Mouse (Mus musculus) liver, embryonic 16.5 days (tissue): ENCODE results near the gene Cd82. TPM values are rescaled to one million over a fixed set of nuclear protein-coding genes. Genes with fewer than 3 reads are reported as not detected.

ENCODE experiments used
- ATAC-seq: fragments of 200-750 bp; cut with Nextera tagmentation; 2 replicates; pipeline ENCODE4 v1.8.0; 2017; ENCODE audit warnings: low read depth, mild to moderate bottlenecking, moderate number of reproducible peaks, moderate library complexity
- H3K27ac ChIP-seq: fragments of 300-500 bp; sonication (generic); 2 replicates; pipeline ENCODE4 v1.5.1; 2014; ENCODE audit warnings: mild to moderate bottlenecking, low read length
- H3K27me3 ChIP-seq: fragments of 300-500 bp; sonication (generic); 2 replicates; pipeline ENCODE4 v1.6.1; 2014; ENCODE audit warnings: low read depth, low read length, mixed read lengths; ENCODE audit not compliant: control insufficient read depth, insufficient read depth
- H3K36me3 ChIP-seq: fragments of 300-500 bp; sonication (generic); 2 replicates; pipeline ENCODE4 v1.6.1; 2014; ENCODE audit warnings: mild to moderate bottlenecking; ENCODE audit not compliant: control insufficient read depth, insufficient read depth
- H3K4me1 ChIP-seq: fragments of 300-500 bp; sonication (generic); 2 replicates; pipeline ENCODE4 v1.6.1; 2014; ENCODE audit warnings: low read depth, low read length, mixed read lengths; ENCODE audit not compliant: control insufficient read depth
- H3K4me2 ChIP-seq: fragments of 300-500 bp; sonication (generic); 2 replicates; pipeline ENCODE4 v1.6.1; 2014; ENCODE audit warnings: low read depth, low read length, mixed read lengths
- H3K4me3 ChIP-seq: fragments of 300-500 bp; sonication (generic); 2 replicates; pipeline ENCODE4 v1.5.1; 2014; ENCODE audit warnings: low read depth, mild to moderate bottlenecking, low read length
- H3K9ac ChIP-seq: fragments of 300-500 bp; sonication (generic); 2 replicates; pipeline ENCODE4 v1.6.1; 2014; ENCODE audit warnings: low read depth, low read length
- H3K9me3 ChIP-seq: fragments of 300-500 bp; sonication (generic); replicated peaks from 2 replicates; pipeline ENCODE4 v1.6.1; 2016; ENCODE audit warnings: low read length; ENCODE audit not compliant: control insufficient read depth
- WGBS: fragments of 180-500 bp; shearing (Covaris S2); extraction: QIAGEN DNeasy Blood & Tissue Kit; methylation state at CpG from one replicate; pipeline ENCODE4 v1.1.7; 2014; ENCODE audit not compliant: insufficient replicate concordance; 5-methylcytosine and 5-hydroxymethylcytosine counted together
- polyA plus RNA-seq: library from polyadenylated mRNA; unstranded; fragments of >200 nt; fragmentation: Nextera tagmentation; extraction: Ambion mirVana; gene quantifications from 2 replicates; pipeline ENCODE4 v1.2.1, GENCODE M21; 2015

Cd82 gene
- 111 and 112 TPM in 2 replicates for polyA plus RNA-seq

GRCm38 (mm10) chr2:93462760-93463159 lies at the start of gene Cd82:
Cd82 (minus strand) TSS chr2:93463140.
- 4% methylated on average over 20 of the region's 20 CpGs for WGBS
- peak within 1 kb of the TSS; percentile 92 for H3K4me2 ChIP-seq
- H3K36me3 ChIP-seq, result no peaks in the 10 kb centered on the region; the same call in 1 of the 2 replicates
- peaks cover 74% of the 10 kb centered on the region for H3K4me1 ChIP-seq
- H3K9ac ChIP-seq, result peak within 1 kb of the TSS; percentile 81
- ATAC-seq, result peak; percentile 84
- H3K9me3 ChIP-seq, result no peaks in the 10 kb centered on the region
- H3K27me3 ChIP-seq, result no peaks in the 10 kb centered on the region
- peak within 1 kb of the TSS; percentile 97 for H3K27ac ChIP-seq
- H3K4me3 ChIP-seq, result peak within 1 kb of the TSS; percentile 73

GRCm38 (mm10) chr2:93512130-93512529 lies 49.2 kb upstream of the Cd82 start:
- H3K4me1 ChIP-seq, result no peaks in the 10 kb centered on the region
- no peak overlapping the region for H3K27ac ChIP-seq
- no peak overlapping the region for H3K4me3 ChIP-seq
- 57% methylated on average over 7 of the region's 7 CpGs for WGBS
- ATAC-seq, result no peak
- no peaks in the 10 kb centered on the region for H3K9me3 ChIP-seq
- H3K36me3 ChIP-seq, result no peaks in the 10 kb centered on the region
- no peak overlapping the region for H3K9ac ChIP-seq
- no peaks in the 10 kb centered on the region for H3K27me3 ChIP-seq
- H3K4me2 ChIP-seq, result no peak overlapping the region

GRCm38 (mm10) chr2:93510839-93511238 lies 47.9 kb upstream of the Cd82 start:
- Histone ChIP-seq H3K9me3 (no peaks in the 10 kb centered on the region), H3K36me3 (no peaks in the 10 kb centered on the region), H3K27me3 (no peaks in the 10 kb centered on the region), H3K4me3 (no peak overlapping the region), H3K4me2 (no peak overlapping the region), H3K9ac (no peak overlapping the region), H3K27ac (no peak overlapping the region), H3K4me1 (no peaks in the 10 kb centered on the region)
- WGBS, result 72% methylated on average over 1 of the region's 1 CpGs
- ATAC-seq, result no peak

DNA sequence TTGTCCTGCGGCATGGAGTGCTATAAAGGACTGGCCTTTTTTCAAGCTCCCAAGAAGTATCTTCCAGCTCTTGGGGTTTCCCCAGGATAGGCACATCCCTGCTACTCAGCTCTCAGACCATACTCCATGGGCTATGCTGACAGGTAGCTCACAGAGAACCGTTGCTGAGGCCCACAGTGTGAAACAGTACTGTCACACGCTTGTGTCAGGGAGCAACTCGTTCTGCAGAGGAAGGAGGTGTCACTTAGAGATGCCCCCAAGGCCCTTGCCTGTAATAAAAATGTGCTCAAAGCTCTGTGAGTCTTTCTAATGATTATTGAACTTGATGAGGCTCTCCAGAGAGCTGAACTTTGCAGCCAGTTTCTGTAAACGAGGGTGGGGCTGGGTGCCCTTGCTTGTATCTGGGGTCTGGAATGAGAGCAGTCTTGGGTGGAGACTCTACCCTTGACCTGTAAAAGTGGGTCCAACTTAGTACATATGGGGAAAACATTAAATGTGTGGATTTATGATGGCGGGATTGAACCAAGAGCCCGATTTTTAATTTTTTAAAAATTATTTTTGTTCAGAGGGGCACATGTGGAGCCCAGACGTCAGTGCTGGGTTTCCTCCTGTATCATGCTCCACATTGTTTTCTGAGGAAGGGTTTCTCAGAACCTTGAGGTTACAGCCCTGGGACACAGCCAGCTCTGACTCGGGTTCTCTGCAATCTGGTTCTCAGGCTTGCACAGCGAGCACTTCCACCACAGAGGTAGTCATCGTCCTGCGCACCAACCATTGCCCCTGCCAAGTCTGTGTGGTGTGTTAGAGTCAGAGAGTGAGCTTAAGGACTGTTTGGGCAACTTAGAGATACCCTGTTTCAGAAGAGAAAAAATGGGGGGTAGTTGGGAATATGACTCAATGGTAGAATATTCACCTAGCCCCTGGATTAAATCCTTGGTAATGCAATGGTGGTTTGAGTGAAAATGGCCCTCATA lies 47.1 kb upstream of the Cd82 start:
- no peak overlapping the region for H3K27ac ChIP-seq
- H3K4me1 ChIP-seq, result no peaks in the 10 kb centered on the region
- no peak for ATAC-seq
- no peaks in the 10 kb centered on the region for H3K9me3 ChIP-seq
- no peak overlapping the region for H3K9ac ChIP-seq
- H3K36me3 ChIP-seq, result no peaks in the 10 kb centered on the region
- no peak overlapping the region for H3K4me2 ChIP-seq
- no peak overlapping the region for H3K4me3 ChIP-seq
- 62% methylated on average over 12 of the region's 12 CpGs for WGBS
- no peaks in the 10 kb centered on the region for H3K27me3 ChIP-seq

GRCm38 (mm10) chr2:93505091-93505490 lies 42.2 kb upstream of the Cd82 start:
- Histone ChIP-seq H3K4me2 (no peak overlapping the region), H3K4me3 (no peak overlapping the region), H3K27me3 (no peaks in the 10 kb centered on the region), H3K9me3 (no peaks in the 10 kb centered on the region), H3K4me1 (no peaks in the 10 kb centered on the region), H3K27ac (no peak overlapping the region), H3K9ac (no peak overlapping the region), H3K36me3 (no peaks in the 10 kb centered on the region)
- WGBS, result 61% methylated on average over 6 of the region's 6 CpGs
- no peak for ATAC-seq

- Histone ChIP-seq H3K4me1 (no peaks in the 10 kb centered on the region), H3K36me3 (no peaks in the 10 kb centered on the region), H3K27me3 (no peaks in the 10 kb centered on the region), H3K4me2 (no peak overlapping the region), H3K9me3 (no peaks in the 10 kb centered on the region), H3K4me3 (no peak overlapping the region), H3K9ac (no peak overlapping the region), H3K27ac (no peak overlapping the region)
- no peak for ATAC-seq
- WGBS, result 37% methylated on average over 4 of the region's 4 CpGs
These were observed 40.4 kb upstream of the Cd82 start for GRCm38 (mm10) chr2:93503353-93503752.

DNA sequence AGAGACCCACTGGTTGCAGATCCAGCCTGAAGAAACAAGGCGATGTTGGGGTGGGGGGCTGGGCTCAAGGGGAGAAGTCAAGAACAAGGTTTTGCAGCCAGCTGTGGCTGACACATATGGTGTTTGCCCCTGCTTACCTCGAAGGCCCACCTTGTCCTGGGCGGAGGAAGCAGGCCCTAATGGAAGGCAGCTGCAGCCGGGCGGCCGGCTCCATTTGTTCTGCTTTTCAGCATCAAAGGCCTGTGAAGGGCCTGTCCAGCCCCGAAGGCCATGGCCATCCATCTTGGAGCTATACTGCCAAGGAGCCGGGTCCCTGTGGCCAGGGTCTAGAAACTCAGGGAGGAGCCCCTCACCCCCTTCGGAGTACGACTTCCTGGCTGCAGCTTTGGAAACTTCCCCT lies 38.4 kb upstream of the Cd82 start:
- ATAC-seq, result no peak
- no peak overlapping the region for H3K4me2 ChIP-seq
- H3K9me3 ChIP-seq, result no peaks in the 10 kb centered on the region
- no peak overlapping the region for H3K4me3 ChIP-seq
- no peaks in the 10 kb centered on the region for H3K27me3 ChIP-seq
- no peaks in the 10 kb centered on the region for H3K4me1 ChIP-seq
- no peak overlapping the region for H3K27ac ChIP-seq
- WGBS, result 60% methylated on average over 10 of the region's 10 CpGs
- H3K36me3 ChIP-seq, result no peaks in the 10 kb centered on the region
- no peak overlapping the region for H3K9ac ChIP-seq

GRCm38 (mm10) chr2:93497221-93497620 lies 34.3 kb upstream of the Cd82 start:
- no peaks in the 10 kb centered on the region for H3K27me3 ChIP-seq
- no peak overlapping the region for H3K4me3 ChIP-seq
- 24% methylated on average over 5 of the region's 5 CpGs for WGBS
- no peak overlapping the region for H3K4me2 ChIP-seq
- no peaks in the 10 kb centered on the region for H3K36me3 ChIP-seq
- H3K9me3 ChIP-seq, result no peaks in the 10 kb centered on the region
- no peaks in the 10 kb centered on the region for H3K4me1 ChIP-seq
- ATAC-seq, result no peak
- no peak overlapping the region for H3K27ac ChIP-seq
- H3K9ac ChIP-seq, result no peak overlapping the region

- H3K4me2 ChIP-seq, result no peak overlapping the region
- H3K4me3 ChIP-seq, result no peak overlapping the region
- H3K27ac ChIP-seq, result no peak overlapping the region
- ATAC-seq, result 0 out of 2 replicates have a peak, but pooled peaks have one; percentile 19
- H3K4me1 ChIP-seq, result no peaks in the 10 kb centered on the region
- H3K36me3 ChIP-seq, result no peaks in the 10 kb centered on the region
- no peaks in the 10 kb centered on the region for H3K27me3 ChIP-seq
- H3K9ac ChIP-seq, result no peak overlapping the region
- 65% methylated on average over 3 of the region's 3 CpGs for WGBS
- H3K9me3 ChIP-seq, result no peaks in the 10 kb centered on the region
These were observed 32.2 kb upstream of the Cd82 start for GRCm38 (mm10) chr2:93495170-93495569.
